Mouse (Mus musculus): Measurements from ENCODE around the gene Fam71e1. TPM values are rescaled to one million over a fixed set of nuclear protein-coding genes. Genes with fewer than 3 reads are reported as not detected.

The Fam71e1 gene
- polyA plus RNA-seq, 1 experiment from 2014 or later: 17.1 TPM

DNA sequence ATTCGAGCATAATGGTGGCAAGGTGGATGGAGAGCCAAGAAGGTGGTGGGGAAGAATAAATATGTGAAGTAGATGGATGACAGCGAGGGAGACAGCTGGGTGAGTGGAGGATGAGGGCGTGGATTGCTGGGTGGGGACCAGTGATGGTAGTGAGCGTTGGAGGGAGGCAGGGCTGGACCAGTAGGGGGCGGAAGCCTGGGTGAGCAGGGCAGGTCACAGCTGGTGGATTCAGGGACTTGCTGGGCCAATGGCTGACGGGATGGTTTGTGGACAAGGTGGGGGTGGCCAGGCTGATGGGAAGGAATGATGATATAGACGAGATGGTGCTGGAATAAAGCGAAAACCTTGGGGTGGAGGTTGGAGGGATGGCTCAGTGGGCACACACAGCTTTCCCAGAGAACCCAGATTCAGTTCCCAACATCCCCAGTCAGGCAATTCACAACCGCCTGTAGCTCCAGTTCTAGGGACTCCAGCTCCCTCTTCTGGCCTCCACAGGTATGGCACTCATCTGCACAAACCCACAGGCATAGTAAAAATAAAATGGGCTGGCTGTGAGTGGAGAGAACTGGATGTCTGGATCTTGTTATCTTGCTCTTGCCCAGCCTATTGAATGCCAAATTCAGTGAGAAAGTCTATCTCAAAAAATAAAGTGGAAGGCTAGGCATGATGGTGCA is 23.0 kb downstream of the Fam71e1 start:
- Histone ChIP-seq H3K4me2 (no peak overlapping the region), H3K36me3 (ENCODE audit: control insufficient read depth, insufficient read depth, low read length) (no peaks in the 10 kb centered on the region), H3K27ac (ENCODE audit: low read depth, low read length) (no peak overlapping the region), H3K9me3 (ENCODE audit: control insufficient read depth, low read length) (no peaks in the 10 kb centered on the region), H3K4me1 (ENCODE audit: control insufficient read depth, insufficient read depth, low read length) (peaks cover 3% of the 10 kb centered on the region; the same call in 1 of the 2 replicates), H3K9ac (ENCODE audit: low read length) (no peak overlapping the region), H3K27me3 (ENCODE audit: control insufficient read depth, insufficient read depth, low read length) (peaks cover 11% of the 10 kb centered on the region), H3K4me3 (ENCODE audit: low read depth, low read length) (no peak overlapping the region)
- DNase-seq (ENCODE audit: low spot score, missing footprints) (no peak), ATAC-seq (ENCODE audit: low FRiP score) (no peak)
- 66% methylated on average over 9 of the region's 9 CpGs for WGBS

DNA sequence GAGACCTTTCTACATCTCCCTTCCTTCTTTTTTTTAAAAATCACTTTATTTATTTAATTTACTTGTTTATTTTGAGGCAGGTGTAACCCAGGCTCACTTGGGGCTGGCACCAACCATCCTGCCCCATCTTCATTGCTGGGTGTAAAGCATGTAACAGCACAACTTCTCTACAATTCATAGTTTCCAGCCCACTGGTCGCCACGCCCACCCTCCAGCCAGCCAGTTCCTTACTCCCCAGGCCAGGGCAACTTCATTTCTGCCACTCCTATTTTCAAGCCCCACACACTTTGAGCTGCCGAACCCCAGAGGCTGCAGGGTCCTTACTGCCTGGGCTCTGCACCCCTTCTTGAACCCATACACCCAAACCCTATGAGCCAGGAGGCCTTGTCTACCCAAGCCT is 24.6 kb downstream of the Fam71e1 start:
- H3K9me3 ChIP-seq (ENCODE audit: control insufficient read depth, low read length): no peaks in the 10 kb centered on the region
- H3K4me2 ChIP-seq: no peak overlapping the region
- no peak overlapping the region for H3K4me3 ChIP-seq (ENCODE audit: low read depth, low read length)
- H3K36me3 ChIP-seq (ENCODE audit: control insufficient read depth, insufficient read depth, low read length): no peaks in the 10 kb centered on the region
- H3K9ac ChIP-seq (ENCODE audit: low read length): no peak overlapping the region
- DNase-seq (ENCODE audit: low spot score, missing footprints) (no peak), ATAC-seq (ENCODE audit: low FRiP score) (no peak)
- H3K27me3 ChIP-seq (ENCODE audit: control insufficient read depth, insufficient read depth, low read length): peaks cover 18% of the 10 kb centered on the region
- H3K4me1 ChIP-seq (ENCODE audit: control insufficient read depth, insufficient read depth, low read length): peaks cover 3% of the 10 kb centered on the region; the same call in 1 of the 2 replicates
- WGBS: 67% methylated on average over 3 of the region's 3 CpGs
- H3K27ac ChIP-seq (ENCODE audit: low read depth, low read length): no peak overlapping the region

DNA sequence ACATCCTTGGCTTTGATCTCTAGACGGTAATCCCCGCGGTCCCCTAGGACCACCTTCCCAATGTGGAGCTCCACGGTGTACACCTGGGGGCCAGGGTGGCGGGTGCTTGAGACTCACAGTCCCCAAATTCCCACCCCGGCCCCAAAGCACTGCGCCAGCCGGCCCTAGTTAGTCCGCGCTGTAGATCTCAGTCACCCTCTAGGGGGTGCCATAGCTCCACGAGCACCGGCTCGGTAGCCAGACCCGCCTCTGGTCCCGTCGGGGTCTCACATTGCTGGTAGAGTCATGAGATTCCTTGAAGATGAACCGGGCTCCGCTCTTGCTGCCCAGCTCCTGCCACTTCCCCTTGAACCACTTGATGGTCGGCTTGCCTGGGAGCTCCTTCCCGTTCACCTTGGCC is 25.3 kb downstream of the Fam71e1 start:
- WGBS: 4% methylated on average over 20 of the region's 20 CpGs
- Histone ChIP-seq H3K4me1 (ENCODE audit: control insufficient read depth, insufficient read depth, low read length) (peaks cover 3% of the 10 kb centered on the region; the same call in 1 of the 2 replicates), H3K4me2 (peak overlapping the region; percentile 25; the same call in 1 of the 2 replicates), H3K27me3 (ENCODE audit: control insufficient read depth, insufficient read depth, low read length) (peaks cover 18% of the 10 kb centered on the region), H3K9ac (ENCODE audit: low read length) (no peak overlapping the region), H3K27ac (ENCODE audit: low read depth, low read length) (no peak overlapping the region), H3K9me3 (ENCODE audit: control insufficient read depth, low read length) (no peaks in the 10 kb centered on the region), H3K4me3 (ENCODE audit: low read depth, low read length) (no peak overlapping the region), H3K36me3 (ENCODE audit: control insufficient read depth, insufficient read depth, low read length) (no peaks in the 10 kb centered on the region)
- peak; percentile 92 for DNase-seq (ENCODE audit: low spot score, missing footprints)
- peak; percentile 79 for ATAC-seq (ENCODE audit: low FRiP score)

DNA sequence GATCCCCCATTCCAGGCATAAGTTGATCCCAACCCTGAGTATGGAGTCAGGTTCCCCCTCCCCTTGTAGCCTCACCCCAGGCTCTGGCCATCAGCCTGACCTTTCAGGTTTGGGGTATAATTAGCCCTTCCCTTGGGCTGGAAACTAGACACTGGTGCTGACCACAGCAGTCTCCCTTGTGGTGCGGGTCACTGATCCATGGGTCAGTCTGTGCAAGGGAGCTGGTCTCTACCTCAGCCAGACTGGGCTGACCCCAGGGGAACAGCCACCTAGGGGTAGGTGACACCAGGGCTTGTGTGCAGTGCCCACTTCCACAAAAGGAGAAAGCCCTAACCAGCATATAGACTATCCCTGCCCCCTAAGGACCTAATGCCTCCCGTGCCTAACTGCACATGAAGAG is 26.7 kb downstream of the Fam71e1 start:
- DNase-seq (ENCODE audit: low spot score, missing footprints): no peak
- no peak for ATAC-seq (ENCODE audit: low FRiP score)
- Histone ChIP-seq H3K9me3 (ENCODE audit: control insufficient read depth, low read length) (no peaks in the 10 kb centered on the region), H3K9ac (ENCODE audit: low read length) (no peak overlapping the region), H3K27me3 (ENCODE audit: control insufficient read depth, insufficient read depth, low read length) (peaks cover 20% of the 10 kb centered on the region), H3K4me1 (ENCODE audit: control insufficient read depth, insufficient read depth, low read length) (peaks cover 7% of the 10 kb centered on the region), H3K4me2 (no peak overlapping the region), H3K36me3 (ENCODE audit: control insufficient read depth, insufficient read depth, low read length) (no peaks in the 10 kb centered on the region), H3K27ac (ENCODE audit: low read depth, low read length) (no peak overlapping the region), H3K4me3 (ENCODE audit: low read depth, low read length) (no peak overlapping the region)
- 77% methylated on average over 2 of the region's 2 CpGs for WGBS

DNA sequence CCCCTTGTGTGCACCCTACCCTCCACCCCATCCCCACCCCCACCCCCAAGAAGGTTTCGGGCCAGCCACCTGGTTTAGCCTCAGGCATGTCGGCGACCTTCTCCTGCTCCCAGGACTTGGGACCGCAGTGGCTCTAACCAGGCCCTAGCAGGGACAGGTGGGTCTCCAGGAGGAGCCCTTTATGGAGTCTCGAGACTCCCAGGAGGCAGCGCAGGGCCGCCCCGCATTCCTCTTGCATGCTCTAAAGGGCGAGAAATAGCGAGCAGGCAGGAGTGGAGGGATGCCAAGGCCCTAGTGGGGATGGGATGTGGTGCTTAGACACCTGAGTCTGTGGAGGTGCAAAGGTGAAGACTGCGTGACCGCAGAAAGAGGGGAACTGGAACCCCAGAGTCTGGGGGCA is 28.1 kb downstream of the Fam71e1 start, which contains the start of gene Mybpc2:
TSS of gene Mybpc2 (minus strand) at position 155 of the 400 bp plus-strand sequence.
- no peak within 1 kb of the TSS for H3K27ac ChIP-seq (ENCODE audit: low read depth, low read length)
- H3K4me1 ChIP-seq (ENCODE audit: control insufficient read depth, insufficient read depth, low read length): peaks cover 8% of the 10 kb centered on the region
- no peak within 1 kb of the TSS for H3K4me3 ChIP-seq (ENCODE audit: low read depth, low read length)
- 32% methylated on average over 12 of the region's 12 CpGs for WGBS
- no peak within 1 kb of the TSS for H3K4me2 ChIP-seq
- DNase-seq (ENCODE audit: low spot score, missing footprints) (no peak), ATAC-seq (ENCODE audit: low FRiP score) (no peak)
- no peaks in the 10 kb centered on the region for H3K36me3 ChIP-seq (ENCODE audit: control insufficient read depth, insufficient read depth, low read length)
- H3K9me3 ChIP-seq (ENCODE audit: control insufficient read depth, low read length): no peaks in the 10 kb centered on the region
- no peak within 1 kb of the TSS for H3K9ac ChIP-seq (ENCODE audit: low read length)
- peaks cover 26% of the 10 kb centered on the region for H3K27me3 ChIP-seq (ENCODE audit: control insufficient read depth, insufficient read depth, low read length)

DNA sequence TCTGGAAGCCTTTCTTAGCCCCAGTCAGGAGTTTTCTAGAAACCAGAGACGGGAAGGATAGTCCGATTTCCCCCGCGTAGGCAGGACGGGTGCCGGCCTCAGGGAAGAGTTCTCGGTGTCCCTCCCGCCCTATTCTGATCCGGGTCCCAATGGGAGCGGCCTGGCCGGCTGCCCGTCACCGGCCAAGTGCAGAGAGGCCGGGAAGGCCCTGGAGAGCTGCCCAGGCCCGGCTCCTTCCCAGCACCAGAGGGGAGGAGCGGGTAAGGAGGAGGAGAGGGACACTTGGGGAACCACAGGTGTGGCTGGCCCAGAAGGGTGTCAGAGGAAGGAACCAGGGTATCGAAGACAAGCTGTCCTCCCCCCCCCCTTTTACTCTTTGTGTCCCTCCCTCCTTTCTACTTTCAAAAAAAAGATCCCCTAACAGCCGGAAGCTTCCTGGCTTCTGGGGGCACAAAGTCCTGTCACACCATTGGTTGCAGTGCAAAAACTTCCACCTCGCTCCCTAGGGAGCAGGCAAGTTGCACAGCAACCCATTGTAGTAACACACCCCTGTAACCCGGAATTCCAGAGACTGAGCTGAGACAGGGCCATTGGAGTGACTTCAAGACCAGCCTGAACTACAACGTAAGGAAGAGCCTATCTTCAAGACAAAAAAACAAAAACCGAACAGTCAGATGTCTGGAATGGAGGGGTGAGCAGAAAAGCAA is 28.9 kb downstream of the Fam71e1 start:
- H3K4me2 ChIP-seq: no peak overlapping the region
- H3K36me3 ChIP-seq (ENCODE audit: control insufficient read depth, insufficient read depth, low read length): no peaks in the 10 kb centered on the region
- no peak for ATAC-seq (ENCODE audit: low FRiP score)
- H3K4me3 ChIP-seq (ENCODE audit: low read depth, low read length): no peak overlapping the region
- H3K27ac ChIP-seq (ENCODE audit: low read depth, low read length): no peak overlapping the region
- no peaks in the 10 kb centered on the region for H3K9me3 ChIP-seq (ENCODE audit: control insufficient read depth, low read length)
- peaks cover 8% of the 10 kb centered on the region for H3K4me1 ChIP-seq (ENCODE audit: control insufficient read depth, insufficient read depth, low read length)
- WGBS: 13% methylated on average over 22 of the region's 22 CpGs
- no peak for DNase-seq (ENCODE audit: low spot score, missing footprints)
- peaks cover 26% of the 10 kb centered on the region for H3K27me3 ChIP-seq (ENCODE audit: control insufficient read depth, insufficient read depth, low read length)
- no peak overlapping the region for H3K9ac ChIP-seq (ENCODE audit: low read length)

DNA sequence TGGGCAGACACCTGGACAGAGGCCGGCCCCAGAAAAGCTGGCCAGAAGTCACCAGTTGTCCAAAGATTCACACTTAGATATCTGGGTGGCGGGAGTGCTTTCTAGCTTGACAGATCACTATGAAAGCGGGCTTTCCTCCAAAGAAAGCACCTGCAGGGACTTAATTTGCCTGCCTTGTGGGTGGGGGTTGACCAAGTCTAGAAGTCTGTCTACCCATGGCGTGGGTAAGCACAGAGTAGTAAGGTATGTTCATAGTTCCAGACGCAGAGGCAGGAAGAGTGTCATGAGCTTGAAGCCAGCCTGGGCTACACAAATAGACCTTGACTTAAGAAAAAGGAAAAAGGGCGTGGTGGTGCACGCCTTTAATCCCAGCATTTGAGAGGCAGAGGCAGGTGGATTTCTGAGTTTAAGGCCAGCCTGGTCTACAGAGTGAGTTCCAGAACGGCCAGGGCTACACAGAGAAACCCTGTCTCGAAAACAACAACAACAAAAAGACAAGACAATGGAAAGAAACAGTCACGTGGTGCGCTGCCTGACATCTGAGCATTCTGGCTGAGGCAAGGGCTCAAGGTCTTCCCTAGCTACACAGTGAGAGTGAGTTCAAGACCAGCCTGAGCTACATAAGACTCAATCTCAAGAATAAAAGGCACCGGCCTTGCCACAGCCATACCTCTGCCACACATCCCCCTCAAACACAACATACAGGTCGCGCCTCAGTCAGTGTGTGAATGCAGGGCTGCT is 30.2 kb downstream of the Fam71e1 start:
- Histone ChIP-seq H3K27ac (ENCODE audit: low read depth, low read length) (no peak overlapping the region), H3K4me2 (no peak overlapping the region), H3K9ac (ENCODE audit: low read length) (no peak overlapping the region), H3K4me3 (ENCODE audit: low read depth, low read length) (no peak overlapping the region), H3K9me3 (ENCODE audit: control insufficient read depth, low read length) (no peaks in the 10 kb centered on the region), H3K4me1 (ENCODE audit: control insufficient read depth, insufficient read depth, low read length) (peaks cover 6% of the 10 kb centered on the region), H3K27me3 (ENCODE audit: control insufficient read depth, insufficient read depth, low read length) (peaks cover 26% of the 10 kb centered on the region), H3K36me3 (ENCODE audit: control insufficient read depth, insufficient read depth, low read length) (no peaks in the 10 kb centered on the region)
- 88% methylated on average over 14 of the region's 14 CpGs for WGBS
- no peak for ATAC-seq (ENCODE audit: low FRiP score)
- no peak for DNase-seq (ENCODE audit: low spot score, missing footprints)

DNA sequence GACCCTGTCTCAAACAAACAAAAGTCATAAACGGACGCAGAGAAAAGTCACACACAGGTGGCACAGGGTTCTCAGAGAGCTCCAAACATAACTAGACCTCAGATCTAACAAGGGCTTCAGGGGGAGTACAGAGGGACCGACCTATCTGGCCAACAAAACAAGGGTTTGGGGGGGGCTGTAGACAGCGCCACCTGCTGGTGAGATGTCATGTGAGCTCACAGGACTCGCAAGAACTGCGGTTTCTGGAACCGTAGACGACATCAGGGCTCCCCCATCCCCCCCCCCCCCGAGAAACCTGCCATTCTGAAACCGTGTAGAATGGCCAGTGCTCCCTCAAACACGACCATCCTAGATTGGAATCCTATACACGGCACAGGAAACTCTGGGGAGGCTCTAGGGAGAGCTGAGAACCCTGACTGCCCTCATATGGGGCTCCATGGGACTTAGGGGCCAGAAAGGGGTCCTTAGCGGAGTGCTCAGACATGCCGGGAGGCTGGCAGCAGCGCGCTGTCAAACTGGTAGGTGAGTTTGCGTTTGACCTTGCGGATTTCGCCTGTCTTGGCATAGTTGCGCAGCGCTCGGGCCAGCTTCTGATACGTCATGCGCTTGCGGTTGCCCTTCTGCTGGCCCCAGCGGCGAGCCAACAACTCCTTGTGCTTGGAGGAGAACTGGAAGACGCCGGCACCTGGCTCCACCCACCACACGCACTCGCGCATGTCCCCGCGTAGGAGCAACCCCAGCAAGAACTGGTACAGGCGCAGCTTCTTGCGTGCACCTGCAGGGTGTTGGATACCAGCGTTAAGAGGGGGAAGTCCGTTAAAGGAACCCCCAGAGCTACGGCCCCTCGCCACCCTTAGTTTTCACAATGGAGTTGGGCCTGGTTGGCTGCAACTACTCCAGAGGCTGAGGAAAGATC is 31.4 kb downstream of the Fam71e1 start:
- ATAC-seq (ENCODE audit: low FRiP score) (peak; percentile 36), DNase-seq (ENCODE audit: low spot score, missing footprints) (peak; percentile 98)
- peak overlapping the region; percentile 44 for H3K9ac ChIP-seq (ENCODE audit: low read length)
- no peaks in the 10 kb centered on the region for H3K9me3 ChIP-seq (ENCODE audit: control insufficient read depth, low read length)
- peak overlapping the region; percentile 25 for H3K4me3 ChIP-seq (ENCODE audit: low read depth, low read length)
- peaks cover 5% of the 10 kb centered on the region for H3K4me1 ChIP-seq (ENCODE audit: control insufficient read depth, insufficient read depth, low read length)
- H3K36me3 ChIP-seq (ENCODE audit: control insufficient read depth, insufficient read depth, low read length): no peaks in the 10 kb centered on the region; the same call in 1 of the 2 replicates
- peak overlapping the region; percentile 64 for H3K4me2 ChIP-seq
- peaks cover 22% of the 10 kb centered on the region for H3K27me3 ChIP-seq (ENCODE audit: control insufficient read depth, insufficient read depth, low read length)
- H3K27ac ChIP-seq (ENCODE audit: low read depth, low read length): no peak overlapping the region
- WGBS: 6% methylated on average over 40 of the region's 40 CpGs
